Mouse (Mus musculus) forelimb bud, embryonic 11.5 days (tissue): Measurements from ENCODE around the gene Kcnh2.
A peak's percentile ranks its signal among the peaks of the same experiment; 100 is the strongest.
"Not testable (repeated sequence)": the region's sequence is repeated elsewhere in the genome, so short reads cannot be mapped to it uniquely, and the experiment has no call there.

Source experiments
- DNase-seq: peaks from one replicate; pipeline ENCODE4 v3.0.0-alpha.2; 2012; ENCODE audit warnings: low read depth, low spot score

Gene Kcnh2

DNA sequence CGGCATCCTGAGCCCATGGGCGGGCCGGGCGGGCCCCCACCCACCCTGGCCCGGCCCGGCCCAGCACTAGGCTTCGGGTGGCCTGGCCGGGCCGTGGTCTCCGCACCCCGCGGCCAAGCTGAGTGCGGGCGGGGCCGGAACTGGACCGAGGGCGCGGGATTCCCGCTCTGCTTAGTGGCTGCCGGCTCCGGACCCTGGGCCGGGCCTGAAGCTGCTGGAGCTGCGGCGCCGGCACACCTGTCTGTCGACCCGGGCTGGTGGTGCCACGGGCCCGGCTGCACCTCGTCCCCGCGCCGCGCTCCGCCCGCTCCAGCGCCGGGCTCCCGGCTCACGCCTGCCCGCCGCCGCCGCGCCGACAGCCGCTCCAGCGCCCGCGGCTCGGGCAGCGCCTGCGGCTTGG lies at the start of gene Kcnh2:
Gene Kcnh2, minus strand, starts transcription at position 327 of the 400 bp plus-strand sequence.
- no peak for DNase-seq

DNA sequence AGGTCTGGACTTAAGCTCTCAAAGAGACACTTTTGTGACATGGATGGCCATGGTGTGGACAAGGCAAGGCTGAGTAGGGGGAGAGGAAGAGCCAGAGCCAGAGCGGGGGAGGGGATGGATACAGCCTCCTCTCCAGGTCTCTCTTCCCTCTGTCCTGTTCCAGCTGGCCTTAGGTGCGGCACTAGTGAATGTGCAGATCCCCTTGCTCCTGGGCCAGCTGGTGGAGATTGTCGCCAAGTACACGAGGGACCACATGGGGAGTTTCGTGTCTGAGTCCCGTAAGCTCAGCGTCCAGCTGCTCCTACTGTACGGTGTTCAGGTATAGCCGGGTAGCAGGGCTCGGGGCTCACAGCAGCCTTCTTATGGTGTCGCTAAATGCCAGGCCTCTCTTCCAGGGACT lies 49.0 kb upstream of the Kcnh2 start:
- no peak for DNase-seq

DNA sequence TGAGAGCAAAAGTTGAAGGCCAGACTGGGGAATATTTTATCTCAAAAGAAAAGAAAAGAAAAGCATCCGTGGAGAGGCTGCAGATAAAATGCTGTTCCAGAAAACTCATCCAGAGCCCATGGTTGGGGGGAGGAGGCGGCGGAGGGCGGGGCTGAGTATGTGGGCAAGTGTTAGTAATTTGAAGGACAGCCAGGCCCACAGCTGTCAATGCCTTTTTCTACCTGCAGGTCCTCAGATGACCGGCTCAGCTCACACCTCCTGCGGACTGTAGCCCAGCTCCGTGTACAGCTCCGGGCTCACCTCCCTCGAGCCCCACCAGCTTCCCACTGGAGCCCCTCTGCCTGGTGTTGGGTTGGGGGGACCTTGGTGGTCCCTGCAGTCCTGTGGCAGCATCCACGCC lies 48.3 kb upstream of the Kcnh2 start:
- DNase-seq = no peak

DNA sequence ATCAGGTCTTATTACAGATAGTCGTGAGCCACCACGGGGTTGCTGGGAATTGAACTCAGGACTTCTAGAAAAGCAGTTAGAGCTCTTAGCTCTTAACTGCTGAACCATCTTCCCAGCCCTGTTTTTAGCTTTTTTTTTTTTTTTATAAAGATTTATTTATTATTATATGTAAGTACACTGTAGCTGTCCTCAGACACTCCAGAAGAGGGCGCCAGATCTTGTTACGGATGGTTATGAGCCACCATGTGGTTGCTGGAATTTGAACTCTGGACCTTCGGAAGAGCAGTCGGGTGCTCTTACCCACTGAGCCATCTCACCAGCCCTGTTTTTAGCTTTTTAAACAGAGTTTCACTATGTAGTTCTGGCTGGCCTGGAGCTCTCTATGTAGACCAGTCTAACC lies 44.9 kb upstream of the Kcnh2 start:
- DNase-seq = not testable (repeated sequence)

DNA sequence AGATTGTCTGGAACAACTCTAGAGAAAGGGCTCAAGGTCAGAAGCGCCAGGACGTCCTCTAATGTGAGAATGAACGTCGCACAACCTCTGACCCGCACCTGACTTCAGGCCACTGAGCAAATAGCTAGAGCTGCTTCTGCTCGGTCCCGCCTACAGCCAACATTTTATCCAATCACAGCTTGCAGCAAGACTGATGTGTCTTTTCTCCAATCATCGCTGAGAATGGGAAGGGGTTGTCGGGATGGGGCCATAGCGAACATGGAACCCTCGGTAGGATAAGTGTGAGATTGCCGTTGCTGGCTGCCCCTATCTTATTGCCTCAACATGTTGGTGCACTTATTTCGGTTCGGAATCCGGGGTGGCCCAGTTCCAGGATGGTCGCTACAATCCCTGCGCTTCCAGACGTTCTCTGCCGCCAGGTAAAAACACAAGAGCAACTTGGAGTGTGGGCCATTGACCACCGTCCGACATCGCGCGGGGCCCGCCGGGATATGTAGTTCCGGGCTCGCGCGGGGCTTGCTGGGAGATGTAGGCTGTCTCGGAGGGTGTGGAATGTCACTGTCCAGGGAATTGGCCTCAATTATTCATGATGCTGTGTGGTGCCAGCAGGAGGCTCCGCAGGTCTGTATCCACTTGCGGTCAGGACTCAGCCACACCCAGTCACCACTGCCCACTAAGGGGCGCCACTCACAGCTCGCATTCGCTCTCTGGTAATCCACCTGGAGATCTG lies 42.9 kb upstream of the Kcnh2 start:
- DNase-seq = peak; percentile 97

DNA sequence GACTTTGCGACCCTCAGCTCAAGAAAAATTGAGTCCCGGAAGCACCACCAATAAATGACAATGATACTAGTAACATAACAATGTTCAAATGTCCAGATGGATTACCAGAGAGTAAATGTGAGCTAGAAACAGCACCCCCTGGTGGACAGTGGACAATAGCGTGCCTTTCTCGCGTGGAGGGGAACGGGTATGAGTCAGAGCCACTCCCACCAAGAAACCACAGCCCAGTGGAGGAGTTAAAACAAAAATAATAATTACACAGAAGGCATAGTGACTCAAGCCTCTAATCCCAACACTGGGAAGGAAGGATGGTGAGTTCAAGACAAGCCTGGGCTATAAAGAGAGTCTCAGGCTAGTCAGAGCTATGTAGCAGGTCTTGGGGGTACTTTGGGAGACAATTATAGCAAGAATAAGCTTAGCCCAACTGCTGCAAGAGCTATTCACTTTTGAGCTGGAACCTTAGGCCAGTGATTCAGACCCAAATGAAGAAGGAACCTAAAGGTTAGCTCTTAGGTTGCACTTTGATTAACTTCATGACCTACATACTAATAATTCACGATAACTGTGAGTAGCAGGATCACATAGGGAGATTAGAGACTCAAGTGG lies 42.1 kb upstream of the Kcnh2 start, which contains the start of gene Abcb8:
Gene Abcb8, plus strand, starts transcription at position 272 of the 606 bp plus-strand sequence.
- peak; percentile 76 for DNase-seq

DNA sequence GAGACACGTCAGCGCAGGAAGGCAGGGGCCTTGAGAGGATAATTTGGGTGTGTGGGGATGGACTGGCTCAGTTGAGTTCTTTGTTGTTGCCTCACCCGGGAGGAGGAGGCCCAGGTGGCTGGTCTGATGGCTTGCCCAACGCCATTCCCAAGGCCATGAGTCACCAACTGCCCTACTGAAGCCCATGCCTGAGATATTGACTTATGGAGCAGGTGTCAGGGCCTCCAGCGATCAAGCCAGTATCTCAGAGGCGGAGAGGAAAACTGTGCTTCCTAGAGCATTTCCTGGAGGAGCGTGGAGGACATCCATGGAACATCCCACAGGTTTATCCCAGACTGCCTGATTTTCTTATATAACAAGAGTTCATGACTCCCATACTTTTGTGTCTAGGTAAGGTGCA lies 41.3 kb upstream of the Kcnh2 start:
- DNase-seq = no peak

DNA sequence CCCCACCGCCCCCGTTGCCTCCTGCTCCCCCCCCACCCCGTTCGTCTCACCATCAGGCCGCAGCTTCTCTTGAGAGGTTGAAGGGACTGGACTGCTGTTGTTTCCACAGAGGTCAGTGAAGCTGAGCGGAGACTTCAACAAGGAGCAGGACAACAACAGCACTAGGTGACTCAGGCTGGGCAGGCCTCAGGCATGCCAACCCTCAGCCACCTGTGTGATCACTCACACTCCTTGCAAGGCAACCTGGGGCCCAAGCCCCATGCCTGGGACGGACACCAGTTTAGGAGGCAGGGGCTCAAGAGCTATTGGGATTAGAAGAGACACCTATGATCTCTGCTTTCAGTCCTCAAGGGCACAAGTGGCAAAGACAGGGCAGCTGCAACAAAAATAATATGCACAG lies 40.5 kb upstream of the Kcnh2 start, which contains the start of gene Atg9b:
Gene Atg9b, minus strand, starts transcription at position 280 of the 400 bp plus-strand sequence.
- no peak for DNase-seq

DNA sequence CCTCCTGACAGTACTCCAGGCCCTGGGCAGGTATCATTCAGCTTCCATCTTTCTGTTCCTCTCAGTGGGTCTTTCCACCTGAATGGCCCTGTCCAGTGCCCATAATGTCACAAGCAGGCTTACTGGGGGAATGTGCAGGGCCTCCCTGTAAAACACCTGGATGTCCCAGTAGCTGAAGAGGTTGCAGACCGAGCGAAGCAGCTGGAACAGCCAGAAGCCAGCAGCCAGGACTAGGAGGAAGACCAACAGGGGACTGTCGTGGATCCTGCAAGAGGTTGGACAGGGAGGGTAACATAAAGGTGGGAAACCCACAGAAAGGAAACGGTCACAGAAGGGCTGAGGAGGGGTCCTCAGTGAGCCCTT lies 38.2 kb upstream of the Kcnh2 start:
- DNase-seq = no peak

DNA sequence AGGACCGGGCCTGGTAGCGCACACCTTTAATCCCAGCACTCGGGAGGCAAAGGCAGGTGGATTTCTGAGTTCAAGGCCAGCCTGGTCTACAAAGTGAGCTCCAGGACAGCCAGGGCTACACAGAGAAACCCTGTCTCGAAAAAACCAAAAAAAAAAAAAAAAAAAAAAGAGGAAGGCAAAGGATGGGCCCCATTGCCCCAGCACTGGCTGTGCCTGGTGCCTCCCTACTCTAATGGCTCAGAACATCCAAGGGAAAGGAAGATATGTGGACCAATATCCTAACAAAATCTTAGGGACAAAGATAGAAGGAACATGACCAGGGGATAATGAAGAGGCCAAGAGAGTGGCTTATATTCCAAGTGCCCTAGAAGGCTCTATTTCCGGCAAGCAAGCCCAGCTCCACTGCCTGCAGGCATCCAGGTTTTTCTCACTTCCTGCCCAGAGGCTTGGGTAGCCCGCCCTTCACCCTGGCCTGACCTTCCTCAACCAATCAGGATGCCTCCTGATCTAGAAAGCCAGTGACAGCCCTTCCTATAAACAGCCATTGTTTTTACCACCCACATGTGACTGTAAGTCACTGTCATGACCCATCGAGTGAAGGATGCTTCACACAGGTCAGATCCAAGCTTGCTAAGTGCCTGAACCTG lies 37.7 kb upstream of the Kcnh2 start:
- peak; percentile 62 for DNase-seq

DNA sequence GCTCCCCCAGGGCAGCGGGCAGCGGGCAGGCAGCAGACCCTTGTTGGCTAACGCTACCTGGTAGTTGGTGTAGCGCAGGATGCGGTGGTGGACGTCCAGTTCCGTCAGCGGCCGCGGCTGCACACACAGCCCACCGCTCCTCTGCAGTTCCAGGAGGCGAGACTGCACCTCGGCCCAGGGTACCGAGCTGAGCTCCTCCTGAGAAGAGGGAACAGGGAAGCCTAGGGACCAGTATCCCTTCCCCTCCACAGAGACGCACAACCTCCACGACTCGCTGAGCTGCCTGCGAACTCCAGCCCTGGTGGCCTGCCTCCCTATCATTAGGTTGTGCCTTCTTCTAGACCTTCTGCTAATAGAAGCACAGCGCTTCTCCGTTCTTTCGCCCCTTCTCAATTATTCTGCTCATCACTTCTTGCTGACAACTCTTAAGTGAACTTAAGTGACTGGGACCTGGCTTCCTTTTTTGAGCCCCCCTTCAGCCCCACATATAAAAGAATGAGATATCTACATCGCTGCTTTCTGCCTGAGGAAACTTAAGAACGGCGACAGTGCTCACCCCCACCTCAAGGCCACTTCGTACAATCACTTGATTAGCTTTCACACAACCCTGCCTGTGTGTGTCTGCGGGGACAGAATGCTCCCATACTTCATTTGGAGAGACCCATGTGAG lies 37.0 kb upstream of the Kcnh2 start:
- no peak for DNase-seq

DNA sequence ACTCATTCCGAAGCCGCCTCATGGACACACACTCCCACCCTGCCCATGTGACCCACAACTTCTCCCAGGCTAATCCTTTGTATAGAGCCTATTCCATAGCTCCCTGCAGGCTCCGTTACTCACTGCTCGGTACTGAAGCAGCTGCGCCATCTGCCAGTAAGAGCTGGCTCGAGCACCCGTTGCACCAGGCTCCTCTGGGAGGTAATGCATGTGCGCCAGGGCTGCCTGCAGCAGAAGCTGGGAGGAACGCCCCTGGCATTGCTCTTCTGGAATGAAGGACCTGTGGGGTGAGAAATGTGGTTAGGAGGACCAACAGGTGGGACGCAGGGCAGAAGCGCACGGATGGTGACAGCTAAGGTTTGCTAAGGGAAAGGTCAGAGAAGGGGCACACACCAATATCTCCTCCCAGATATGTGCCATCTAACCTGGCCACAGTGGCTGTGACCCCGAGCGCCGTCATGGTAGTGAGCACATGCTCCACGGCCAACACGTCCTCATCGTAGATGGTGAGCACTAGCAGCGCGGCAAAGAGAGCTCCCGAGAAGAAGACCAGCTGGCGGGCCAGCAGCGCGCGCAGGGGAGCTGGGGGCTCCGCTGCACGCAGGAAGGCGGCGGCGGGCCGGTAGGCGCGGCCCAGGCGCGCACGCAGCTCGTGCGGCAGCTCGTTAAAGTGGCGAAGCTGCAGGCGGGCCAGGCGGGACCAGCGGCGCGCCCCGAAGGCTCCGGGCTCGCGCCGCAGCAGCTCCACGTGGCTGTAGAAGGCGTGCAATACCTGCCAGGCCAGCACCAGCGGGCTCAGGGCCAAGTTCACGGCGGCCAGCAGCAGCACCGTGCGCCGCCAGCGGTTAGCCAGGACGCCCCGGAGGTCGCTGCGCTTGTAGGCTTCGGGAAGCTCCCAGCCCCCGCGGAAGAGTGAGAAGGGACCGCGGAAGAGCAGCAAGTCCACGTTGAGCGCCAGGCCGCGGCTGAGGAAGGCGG lies 36.1 kb upstream of the Kcnh2 start:
- DNase-seq = peak; percentile 52

DNA sequence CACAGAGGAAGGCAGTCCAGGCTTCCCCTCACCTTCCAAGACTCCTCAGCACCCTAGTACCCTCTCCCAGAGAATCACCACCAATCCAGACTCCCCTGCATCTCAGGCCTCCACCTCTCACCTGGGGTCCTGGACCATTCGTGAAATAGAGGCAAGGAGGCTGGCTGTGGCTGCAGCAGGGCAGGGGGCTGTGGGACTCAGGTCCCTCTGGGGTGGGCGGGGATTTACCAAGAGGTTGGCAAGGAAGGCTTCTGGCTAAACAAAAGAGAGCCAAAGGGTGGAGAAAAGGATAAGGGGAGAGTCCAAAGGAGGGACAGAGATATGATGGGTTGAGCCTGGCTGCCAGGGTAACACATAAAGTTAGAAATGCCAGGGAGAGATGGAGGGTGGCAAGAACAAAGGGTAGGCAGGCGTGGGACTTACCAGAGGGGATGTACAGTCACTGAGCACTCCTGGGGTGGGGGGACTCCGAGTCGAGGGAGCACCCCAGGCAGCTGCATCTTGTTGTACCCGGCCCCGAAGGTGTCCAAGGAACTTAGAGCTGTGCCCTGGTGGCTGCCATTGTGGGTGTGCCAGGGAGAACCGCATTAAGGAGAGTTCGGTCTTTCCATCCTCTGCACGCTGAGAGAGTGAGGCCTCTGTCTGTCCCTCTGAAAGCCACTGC lies 34.6 kb upstream of the Kcnh2 start:
- DNase-seq = no peak

DNA sequence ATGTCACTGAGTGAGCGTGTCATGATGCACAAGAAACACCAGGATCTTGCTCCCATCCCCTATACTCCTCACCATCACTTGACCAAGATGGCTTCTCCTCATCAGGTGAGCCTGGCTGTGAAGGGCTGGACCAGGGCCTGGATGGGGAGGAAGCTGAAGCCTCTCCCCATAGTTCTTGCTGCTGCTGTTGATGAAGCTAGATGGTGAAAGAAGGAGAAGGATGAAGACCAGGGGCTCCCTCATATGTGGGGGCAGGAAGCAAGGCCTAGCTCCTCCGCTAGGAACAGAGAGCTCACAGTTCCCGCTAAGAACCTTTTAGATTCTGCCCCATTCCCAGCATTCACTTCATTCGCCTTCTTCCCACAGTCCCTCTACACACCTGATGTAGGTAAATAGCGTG lies 34.0 kb upstream of the Kcnh2 start:
- no peak for DNase-seq

DNA sequence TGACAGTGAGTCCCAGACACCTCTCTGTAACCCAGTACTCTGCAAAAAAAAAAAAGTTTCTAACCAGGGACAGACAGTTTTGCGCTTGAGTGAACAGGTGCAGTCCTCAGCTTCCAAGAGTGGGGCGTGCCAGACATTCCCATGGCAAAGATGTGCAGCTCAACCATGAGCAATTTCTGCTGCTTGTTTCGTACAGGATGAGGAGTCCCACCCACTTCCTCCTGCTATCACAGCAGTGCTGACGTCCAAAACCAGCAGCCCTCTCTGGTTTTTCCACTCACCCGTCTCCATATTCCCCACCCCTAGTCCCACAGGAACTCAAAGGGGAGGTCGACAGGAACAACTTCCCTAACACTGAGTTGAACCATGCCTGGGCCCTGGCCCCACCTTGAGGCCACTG lies 33.0 kb upstream of the Kcnh2 start:
- DNase-seq = no peak

DNA sequence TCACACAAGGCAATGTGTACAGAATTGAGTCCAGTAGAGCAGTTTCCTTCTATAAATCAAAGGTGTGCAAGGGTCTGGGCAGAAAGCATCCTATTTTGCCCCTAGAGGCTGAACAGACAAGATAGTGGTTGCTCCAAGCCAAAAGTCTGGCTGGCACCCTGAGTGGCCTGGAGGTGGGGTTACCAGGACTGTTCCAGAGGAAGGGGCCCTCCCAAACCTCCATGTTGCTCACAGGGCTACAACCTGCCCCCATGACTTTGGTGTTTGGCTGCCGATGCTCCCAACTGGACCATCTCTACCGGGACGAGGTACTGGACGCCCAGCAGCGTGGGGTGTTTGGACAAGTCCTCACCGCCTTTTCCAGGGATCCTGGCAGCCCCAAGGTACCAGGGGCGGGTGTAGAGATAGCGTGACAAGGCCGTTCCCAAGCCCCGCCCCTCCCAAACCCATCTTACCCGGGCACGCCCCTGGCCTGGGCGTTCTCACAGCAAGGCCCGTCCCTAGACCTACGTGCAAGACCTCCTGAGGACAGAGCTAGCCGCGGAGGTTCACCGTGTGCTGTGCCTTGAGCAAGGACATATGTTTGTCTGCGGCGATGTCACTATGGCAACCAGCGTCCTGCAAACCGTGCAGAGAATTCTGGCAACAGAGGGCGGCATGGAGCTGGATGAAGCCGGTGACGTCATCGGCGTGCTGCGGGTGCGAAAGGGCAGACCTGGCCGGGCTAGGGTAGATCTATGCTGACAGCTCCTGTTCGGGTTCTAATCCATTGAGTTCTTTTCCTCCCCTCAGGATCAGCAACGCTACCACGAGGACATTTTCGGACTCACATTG lies 31.8 kb upstream of the Kcnh2 start:
- DNase-seq = peak; percentile 94

DNA sequence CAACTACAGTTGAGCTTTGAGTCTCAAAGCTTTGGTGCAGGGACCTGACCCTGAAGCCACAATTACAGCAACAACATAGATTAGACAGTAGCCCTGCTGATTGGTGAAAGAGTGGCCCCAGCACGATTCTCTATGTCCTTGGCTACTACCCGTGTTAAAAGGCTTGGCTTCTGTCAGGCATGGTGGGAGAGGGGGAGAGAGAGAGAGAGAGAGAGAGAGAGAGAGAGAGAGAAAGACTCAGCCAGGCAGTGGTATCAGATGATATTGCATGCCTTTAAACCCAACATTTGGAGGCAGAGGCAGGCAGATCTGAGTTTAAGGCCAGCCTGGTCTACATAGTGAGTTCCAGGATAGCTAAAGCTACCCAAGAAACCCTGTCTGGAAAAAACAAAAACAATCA lies 30.6 kb upstream of the Kcnh2 start:
- no peak for DNase-seq

DNA sequence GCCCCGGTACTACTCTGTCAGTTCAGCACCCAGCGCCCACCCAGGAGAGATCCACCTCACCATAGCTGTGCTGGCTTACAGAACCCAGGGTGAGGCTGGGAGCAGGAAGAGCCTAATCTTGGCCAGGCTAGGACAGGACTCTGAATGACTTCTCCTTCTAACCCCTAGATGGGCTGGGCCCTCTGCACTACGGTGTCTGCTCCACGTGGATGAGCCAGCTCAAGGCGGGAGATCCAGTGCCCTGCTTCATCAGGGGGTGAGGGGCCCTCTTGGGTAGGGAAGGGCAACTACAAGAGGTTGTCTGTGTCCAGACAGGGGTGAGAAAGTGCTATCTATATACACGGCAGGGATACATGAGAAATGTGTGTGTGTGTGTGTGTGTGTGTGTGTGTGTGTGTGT lies 30.1 kb upstream of the Kcnh2 start:
- no peak for DNase-seq

DNA sequence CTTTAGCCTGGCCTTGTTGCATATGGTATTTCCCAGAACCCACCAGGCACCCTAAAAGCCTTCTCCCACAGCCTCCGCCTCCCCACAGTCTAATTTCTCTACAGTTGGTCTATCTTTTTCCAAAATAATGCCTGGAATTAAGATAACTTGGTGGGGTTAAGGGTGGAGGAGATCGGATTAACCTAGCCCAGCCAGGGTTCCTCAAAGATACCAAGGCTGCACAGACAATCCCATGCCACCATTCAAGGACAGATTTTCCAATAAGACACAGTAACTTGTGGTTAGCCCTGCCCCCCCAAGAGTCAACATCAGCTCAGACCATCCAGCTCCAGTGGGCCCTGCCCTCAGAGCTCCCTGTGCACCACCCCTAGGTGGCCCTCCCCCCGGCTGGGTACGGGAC lies 29.1 kb upstream of the Kcnh2 start:
- no peak for DNase-seq

DNA sequence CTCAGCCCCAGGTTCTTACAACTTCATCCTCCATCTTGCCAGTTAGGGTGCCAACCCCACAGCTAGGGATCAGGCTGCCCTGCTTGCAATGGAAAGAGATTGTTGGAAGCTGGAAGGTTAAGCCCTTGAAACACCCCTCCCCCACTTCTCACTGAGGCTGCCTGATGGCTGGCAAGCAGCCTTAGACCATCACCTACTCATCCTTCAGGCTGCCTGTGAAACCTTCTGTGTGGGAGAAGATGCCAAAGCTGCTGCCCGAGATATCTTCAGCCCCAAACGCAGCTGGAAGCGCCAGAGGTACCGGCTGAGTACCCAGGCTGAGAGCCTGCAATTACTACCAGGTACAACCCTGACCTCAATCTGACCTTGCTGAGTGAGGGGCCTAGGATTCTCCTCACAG lies 28.1 kb upstream of the Kcnh2 start:
- no peak for DNase-seq
